Mouse (Mus musculus): Measurements from ENCODE around the gene Gabrp. TPM values are rescaled to one million over a fixed set of nuclear protein-coding genes. Genes with fewer than 3 reads are reported as not detected.

Gabrp gene
- total RNA-seq (2023) = not detected

DNA sequence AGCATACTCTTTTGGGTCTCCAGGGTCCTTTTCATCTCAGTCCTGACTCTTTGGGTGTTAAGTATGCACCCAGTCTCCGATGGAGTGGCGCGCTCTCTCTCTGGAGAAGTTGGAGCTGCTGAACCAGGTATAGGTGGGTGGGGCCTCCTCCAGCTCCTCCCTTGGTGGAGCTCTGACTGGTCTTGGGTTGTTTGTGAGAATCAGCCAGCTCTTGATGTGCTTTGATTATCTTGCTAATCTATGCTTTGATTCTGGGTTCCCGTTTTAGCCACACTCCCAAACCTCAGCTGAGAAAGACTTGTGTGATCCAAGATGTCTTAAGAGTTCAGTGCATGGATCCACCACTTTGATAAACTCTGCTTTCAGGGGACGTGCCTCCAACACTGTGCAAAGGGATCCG lies at the start of gene Gabrp:
Gabrp (minus strand) TSS at position 101 of the 400 bp plus-strand sequence.

GRCm38 (mm10) chr11:33598986-33599385 lies 20.2 kb upstream of the Gabrp start, which contains the start of gene D130052B06Rik:
Gene D130052B06Rik (plus strand): TSS chr11:33599302.

GRCm38 (mm10) chr11:33513376-33513991 lies 65.3 kb downstream of the Gabrp start, which contains the start of gene Ranbp17:
Gene Ranbp17 (minus strand): TSS chr11:33513746.

Other genes with a start within 250 kb of the Gabrp start
- gene Ranbp17, start 65.2 kb downstream of the Gabrp start, total RNA-seq (2023) = not detected
- not detected for gene D130052B06Rik, start 20.3 kb upstream of the Gabrp start, total RNA-seq (2023)